Mouse (Mus musculus): ENCODE data around the gene Dppa2. TPM values are rescaled to one million over a fixed set of nuclear protein-coding genes. Genes with fewer than 3 reads are reported as not detected.
"Not testable (repeated sequence)": the region's sequence is repeated elsewhere in the genome, so short reads cannot be mapped to it uniquely, and the experiment has no call there.

Dppa2 gene
- not detected for total RNA-seq (2021)

DNA sequence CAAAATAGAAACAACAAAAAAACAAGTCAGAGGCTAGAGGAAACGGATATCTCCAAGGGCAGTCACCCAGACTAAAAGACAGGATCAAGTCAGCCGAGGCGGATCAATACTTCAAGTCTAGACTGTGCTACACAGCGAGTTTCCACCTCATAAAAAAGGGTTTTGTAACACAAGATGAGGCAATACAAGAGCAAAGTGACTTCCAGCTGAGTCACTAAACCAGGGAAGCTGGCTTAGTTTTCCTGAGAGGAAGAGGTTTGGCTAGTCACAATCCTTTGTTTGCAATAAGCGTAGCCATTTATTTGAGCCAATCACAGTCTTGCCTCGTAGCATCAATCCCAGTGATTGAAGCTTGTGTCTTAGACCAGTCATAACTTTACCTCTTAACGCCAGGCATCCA is at the start of gene Dppa2:
Dppa2 (plus strand) TSS at position 400 of the 400 bp plus-strand sequence.
- intact Hi-C loops (cut with DNase I): no loop called here
- no peak for DNase-seq (ENCODE audit: extremely low spot score in 1 of 2, low spot score in 2 of 2)

DNA sequence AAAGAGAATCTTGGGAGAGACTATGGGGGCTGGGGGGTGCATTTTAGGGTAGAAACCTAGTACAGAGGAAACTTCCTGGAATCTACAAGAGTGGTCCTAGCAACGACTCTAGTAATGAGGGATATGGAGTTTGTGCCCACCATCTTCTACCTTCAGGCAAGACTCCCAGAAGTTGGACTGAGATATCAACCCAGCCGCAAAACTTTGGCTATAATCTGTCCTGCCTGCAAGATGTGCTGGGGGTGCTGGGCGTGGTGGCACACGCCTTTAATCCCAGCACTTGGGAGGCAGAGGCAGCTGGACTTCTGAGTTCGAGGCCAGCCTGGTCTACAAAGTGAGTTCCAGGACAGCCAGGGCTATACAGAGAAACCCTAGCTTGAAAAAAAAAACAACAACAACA is 49.1 kb upstream of the Dppa2 start:
- intact Hi-C loops (cut with DNase I): no loop called here
- no peak for DNase-seq (ENCODE audit: extremely low spot score in 1 of 2, low spot score in 2 of 2)

DNA sequence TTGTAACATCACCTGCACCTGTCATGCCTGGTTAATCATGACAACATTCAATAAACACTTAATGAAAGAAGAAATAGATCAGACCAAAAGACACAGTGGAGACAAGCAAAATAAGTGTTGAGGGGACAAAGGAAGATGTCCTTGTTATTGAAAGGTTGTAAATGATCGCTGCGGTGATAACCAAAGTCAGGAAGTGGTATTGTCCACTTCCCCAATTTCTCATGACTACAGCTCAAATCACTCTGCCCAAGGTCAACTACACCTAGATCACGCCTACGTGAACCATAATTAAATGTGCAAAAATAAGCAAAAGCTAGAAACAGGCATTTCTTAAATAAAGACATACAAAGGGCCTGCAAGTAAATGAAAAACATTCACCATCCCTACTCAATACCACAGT is 44.2 kb upstream of the Dppa2 start:
- DNase-seq (ENCODE audit: extremely low spot score in 1 of 2, low spot score in 2 of 2): no peak
- intact Hi-C loops (cut with DNase I): no loop called here

DNA sequence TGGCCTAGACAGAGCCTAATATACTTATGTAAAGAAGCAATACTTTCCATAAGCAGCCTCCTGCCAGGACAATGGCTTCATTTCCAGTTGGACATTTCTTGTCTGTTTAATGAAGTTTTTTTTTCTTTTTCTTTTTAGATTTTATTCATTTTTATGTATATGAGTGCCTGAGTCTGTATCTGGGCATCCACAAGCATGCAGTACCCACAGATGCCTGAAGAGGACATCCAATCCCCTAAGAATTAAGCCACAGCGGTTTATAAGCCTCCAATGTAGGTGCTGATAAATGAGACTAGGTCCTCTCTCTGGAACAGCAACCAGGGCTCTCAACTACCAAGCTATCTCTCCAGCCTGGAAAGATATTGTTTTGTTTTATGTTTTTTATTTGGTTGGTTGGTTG is 40.8 kb upstream of the Dppa2 start:
- no peak for DNase-seq (ENCODE audit: extremely low spot score in 1 of 2, low spot score in 2 of 2)
- intact Hi-C loops (cut with DNase I): no loop called here

DNA sequence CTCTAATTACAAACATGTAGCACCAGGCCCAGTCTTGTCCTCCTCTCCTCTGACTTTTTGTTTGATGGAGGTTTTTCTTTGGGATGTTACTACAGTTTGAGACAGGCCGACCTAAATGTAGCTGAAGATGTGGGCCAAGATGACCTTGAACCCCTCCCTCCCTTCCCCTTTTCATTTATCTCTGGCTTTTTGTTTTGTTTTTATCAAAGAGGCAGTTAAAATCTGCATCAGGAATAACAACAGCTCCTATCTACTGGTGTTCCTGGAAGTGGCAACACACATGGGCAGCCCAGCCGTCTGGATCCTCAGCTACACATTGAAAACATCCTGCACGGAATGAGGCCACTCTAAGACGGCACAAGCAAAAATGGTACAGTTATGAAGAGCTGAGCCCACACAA is 37.9 kb upstream of the Dppa2 start:
- intact Hi-C loops (cut with DNase I): no loop called here
- no peak for DNase-seq (ENCODE audit: extremely low spot score in 1 of 2, low spot score in 2 of 2)

DNA sequence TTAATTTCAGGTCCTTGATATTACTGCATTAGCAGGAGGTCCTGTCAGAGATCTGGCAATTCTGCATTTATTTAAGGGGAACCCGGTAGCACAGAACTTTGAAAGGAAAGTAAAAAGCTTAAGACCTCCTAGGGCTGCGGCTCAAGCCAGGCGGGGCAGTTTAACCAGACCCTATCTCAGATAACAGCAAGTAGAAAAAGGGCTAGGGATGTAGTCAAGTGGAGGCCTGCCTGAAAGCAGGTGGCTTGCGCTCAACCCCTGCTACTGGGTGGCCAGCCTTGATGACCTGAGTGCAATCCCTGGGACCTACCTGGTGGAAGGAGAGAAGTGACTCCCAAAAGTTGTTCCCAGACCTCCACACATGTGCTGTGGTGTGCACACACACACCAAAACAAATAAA is 26.8 kb upstream of the Dppa2 start:
- DNase-seq (ENCODE audit: extremely low spot score in 1 of 2, low spot score in 2 of 2): no peak
- intact Hi-C loops (cut with DNase I): no loop called here

DNA sequence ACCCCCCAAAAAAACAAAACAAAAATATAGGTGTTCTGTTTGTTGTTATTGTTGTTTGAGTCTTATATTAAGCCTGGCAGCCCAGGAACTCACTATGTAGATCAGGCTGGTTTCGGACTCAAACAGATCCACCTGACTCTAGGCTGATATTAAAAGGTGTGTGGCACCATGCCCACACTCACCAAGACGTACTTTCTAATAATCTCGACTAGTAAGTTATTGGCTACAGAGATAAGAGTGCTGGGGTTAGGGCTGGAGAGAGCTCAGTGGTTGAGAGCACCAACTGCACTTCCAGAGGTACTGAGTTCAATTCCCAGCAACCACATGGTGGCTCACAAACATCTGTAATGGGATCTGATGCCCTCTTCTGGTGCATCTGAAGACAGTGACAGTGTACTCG is 22.8 kb upstream of the Dppa2 start:
- no peak for DNase-seq (ENCODE audit: extremely low spot score in 1 of 2, low spot score in 2 of 2)
- intact Hi-C loops (cut with DNase I): no loop called here

DNA sequence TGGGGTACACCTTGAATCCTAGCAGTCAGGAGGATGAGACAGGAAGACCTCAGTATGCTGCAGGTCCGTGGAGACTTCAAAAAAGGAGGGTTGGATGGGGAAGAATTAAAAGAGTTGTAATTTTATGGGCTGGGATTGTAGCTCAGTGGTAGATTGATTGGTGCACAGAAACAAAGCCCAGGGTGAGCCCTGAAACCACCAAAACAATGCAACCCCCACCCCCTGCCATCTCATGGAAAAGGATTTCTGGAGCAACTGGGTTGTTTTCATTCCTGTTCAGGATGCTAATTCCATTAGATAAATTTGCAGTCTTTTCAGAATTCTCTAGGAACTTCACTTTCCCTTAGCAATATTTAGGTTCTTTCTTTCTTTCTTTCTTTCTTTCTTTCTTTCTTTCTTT is 20.9 kb upstream of the Dppa2 start:
- DNase-seq (ENCODE audit: extremely low spot score in 1 of 2, low spot score in 2 of 2): no peak
- intact Hi-C loops (cut with DNase I): no loop called here

DNA sequence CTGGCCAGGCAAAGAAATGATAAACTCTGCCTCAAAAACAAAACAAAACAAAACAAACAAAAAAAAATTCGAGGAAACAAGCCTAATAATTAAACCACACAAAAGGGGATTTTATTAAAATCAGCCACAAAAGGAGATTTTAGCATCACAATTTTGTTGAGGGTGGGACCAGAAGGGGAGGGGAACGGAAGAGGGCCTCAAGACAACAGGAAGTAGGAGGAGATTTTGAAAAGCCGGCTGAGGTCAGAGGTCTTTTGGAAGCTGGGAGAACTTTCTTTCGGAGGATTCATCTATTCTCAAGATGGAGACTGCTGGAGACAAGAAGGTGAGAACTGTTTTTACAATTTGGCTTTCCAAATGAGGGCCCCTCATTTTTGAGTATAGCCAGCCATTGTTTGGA is 20.2 kb upstream of the Dppa2 start, which contains the start of gene Dppa4:
Dppa4 (plus strand) TSS at position 217 of the 400 bp plus-strand sequence.
- intact Hi-C loops (cut with DNase I): no loop called here

DNA sequence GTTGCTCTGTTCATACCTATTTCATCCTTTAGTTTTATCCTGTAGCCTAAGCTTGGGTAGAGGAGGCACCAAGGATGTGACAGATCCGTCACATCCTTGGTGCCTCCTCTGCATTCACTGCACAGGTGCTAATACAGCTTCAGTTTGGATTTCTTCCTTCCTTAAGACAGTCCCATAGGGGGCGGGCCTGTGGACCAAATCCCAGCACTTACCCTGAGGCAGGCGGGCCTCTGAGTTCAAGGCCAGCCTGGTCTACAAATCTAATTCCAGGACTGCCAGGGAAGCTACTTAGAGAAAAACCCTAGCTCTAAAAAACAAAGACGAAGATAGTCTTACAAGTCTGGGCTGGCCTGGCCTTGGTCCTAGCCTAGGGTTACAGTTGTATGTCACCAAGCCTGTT is 18.2 kb upstream of the Dppa2 start:
- intact Hi-C loops (cut with DNase I): no loop called here
- no peak for DNase-seq (ENCODE audit: extremely low spot score in 1 of 2, low spot score in 2 of 2)

More for the DNA sequence above, 20.2 kb upstream of the Dppa2 start, which contains the start of gene Dppa4:
- DNase-seq (ENCODE audit: extremely low spot score in 1 of 2, low spot score in 2 of 2): no peak

DNA sequence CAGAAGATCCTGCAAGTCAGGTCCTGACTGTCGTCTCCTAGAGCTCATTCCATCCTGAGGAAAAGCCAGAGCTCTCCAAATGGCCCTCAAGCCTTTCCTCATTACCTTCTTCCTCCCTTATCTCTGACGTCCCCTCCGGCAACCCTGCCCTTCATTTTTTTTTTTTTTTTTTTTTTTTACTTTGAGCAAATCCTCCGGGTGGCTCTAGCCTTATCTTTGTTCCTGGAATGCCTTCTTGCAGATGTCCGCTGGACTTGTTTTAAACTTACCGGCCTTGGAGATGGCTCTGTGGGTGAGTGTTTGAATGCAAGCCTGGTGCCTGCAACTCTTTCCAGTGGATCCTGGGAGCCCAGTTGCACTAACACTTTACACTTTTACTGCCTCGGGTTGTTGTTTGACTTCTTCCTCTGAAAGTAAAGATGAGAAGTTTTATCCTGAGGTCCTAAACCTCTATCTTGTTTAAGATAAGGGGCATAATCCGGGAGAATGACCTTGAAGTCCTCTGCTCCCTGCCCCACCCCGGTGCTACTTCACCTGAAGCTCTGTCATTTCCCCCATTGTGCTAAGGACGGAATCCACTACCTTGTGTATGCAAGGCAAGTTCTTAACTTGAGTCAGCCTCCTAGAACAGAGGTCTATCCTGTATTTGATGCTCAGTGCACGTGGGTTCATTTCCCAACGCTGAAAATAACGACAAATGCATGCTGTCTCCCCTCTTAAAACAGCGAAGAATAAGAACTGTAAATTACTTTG is 6.1 kb upstream of the Dppa2 start:
- no peak for DNase-seq (ENCODE audit: extremely low spot score in 1 of 2, low spot score in 2 of 2)
- intact Hi-C loops (cut with DNase I): no loop called here

DNA sequence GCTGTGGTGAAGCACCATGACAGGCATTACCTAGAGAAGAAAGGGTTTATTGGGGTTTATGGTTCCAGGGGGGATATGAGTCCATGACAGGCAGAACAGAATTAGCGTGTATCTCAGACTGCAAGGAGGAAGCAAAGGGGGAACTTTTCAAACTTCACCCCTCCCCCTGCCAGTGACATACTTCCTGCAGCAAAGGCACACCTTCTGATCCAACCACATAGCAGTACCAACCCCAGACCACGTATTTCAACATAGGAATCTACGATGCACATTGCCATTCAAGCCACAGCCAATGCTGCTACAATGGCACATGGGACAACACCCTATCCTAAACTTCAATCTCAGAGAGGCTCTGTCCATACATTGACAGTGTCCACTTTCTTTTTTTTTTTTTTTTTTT is 3.8 kb upstream of the Dppa2 start:
- intact Hi-C loops (cut with DNase I): no loop called here
- DNase-seq (ENCODE audit: extremely low spot score in 1 of 2, low spot score in 2 of 2): no peak

DNA sequence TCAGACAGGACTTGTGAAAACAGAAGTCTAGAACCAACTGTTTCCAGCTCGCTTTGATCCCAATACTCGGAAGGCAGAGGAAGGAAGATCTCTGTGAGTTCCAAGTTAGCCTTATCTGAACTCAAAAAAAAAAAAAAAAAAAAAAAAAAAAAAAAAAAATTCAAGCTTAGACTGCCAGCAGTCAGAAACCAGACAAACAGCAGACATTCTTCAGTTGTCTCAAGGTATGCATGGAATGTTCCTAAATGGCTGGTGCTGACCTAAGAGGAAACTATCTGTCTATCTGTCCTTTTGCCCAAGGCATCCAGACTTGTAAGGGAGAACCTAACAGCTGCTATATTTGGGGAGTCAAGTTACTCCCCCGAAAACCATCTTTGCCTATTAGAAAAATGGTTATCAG is 275 bp downstream of the Dppa2 start:
- intact Hi-C loops (cut with DNase I): no loop called here
- no peak for DNase-seq (ENCODE audit: extremely low spot score in 1 of 2, low spot score in 2 of 2)

DNA sequence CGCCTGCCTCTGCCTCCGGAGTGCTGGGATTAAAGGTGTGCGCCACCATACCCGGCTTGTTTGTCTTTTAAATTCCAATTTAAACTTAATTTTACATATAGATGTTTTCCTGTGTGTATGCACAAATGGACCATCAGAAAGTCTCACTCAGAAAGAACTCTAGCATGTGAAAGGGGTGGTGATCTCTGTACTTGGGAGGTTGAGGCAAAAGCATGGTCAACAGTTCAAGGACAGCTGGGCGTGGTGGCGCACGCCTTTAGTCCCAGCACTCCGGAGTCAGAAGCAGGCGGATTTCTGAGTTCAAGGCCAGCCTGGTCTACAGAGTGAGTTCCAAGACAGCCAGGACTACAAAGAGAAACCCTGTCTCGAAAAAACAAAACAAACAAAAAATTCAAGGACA is 5.2 kb downstream of the Dppa2 start:
- DNase-seq (ENCODE audit: extremely low spot score in 1 of 2, low spot score in 2 of 2); intact Hi-C loops (cut with DNase I): not testable (repeated sequence)

DNA sequence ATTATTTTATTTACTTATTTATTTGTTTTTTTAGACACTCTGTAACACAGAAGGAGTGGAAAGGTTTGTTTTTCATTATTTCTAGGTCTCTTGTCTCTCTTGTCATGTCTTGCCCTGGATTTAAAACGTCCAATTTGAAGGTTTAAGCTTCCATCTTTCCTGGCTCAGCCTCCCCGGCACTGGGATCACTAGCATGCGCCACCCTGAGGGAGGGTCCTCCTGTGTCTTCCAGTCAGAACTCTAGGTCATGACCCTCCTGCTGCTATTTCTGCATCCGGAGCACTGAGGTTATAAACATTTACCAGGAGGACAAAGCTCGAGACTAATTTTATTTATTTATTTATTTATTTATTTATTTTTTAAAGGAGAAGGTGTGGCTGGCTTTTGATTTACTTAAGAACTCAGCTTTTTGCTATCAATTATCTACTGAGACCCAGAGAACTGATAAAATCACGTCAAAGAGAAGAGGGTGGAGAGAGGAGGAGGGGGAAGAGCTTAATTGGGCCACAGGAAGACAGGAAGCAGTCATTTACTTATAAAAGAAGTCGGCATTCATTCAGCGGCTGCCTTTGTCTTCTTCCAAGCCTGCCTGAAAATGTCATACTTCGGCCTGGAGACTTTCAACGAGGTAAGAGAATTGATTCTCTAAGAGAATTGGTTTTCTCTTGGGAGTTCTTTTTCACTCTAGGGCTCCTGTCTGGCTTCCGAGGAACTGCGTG is 6.4 kb downstream of the Dppa2 start:
- intact Hi-C loops (cut with DNase I): no loop called here
- DNase-seq (ENCODE audit: extremely low spot score in 1 of 2, low spot score in 2 of 2): no peak

DNA sequence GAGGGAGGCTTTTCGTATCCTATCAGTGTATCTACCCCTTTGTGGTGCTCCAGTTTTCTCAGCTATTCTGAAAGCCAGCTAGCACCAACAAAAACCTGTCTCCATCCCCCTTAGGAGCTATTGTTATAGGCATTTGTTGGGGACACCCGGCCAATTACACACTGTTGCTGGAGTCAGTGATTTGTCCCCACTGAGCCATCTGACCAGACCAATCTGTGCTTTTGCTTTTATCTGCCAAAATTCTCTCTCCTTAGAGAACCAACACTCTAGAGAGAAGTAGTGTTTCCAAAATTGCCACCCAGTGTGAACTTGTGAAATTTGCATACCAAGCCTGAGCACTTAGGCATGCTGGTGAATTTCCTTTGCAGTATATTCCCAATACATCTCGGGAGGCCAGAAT is 11.6 kb downstream of the Dppa2 start:
- intact Hi-C loops (cut with DNase I): no loop called here
- DNase-seq (ENCODE audit: extremely low spot score in 1 of 2, low spot score in 2 of 2): no peak

DNA sequence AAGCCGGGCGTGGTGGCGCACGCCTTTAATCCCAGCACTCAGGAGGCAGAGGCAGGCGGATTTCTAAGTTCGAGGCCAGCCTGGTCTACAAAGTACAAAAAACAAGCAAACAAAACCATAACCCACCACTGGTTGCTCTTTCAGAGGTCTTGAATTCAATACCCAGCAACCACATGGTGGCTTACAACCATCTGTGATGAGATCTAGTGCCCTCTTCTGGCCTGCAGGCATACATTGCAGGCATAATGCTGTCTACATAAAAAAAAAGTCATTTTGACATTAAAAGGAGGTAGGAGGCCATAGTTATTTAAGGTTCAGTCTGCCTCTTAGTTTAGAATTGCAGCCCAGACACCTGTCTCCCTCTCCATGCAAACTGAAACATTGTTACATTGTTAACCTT is 17.1 kb downstream of the Dppa2 start:
- intact Hi-C loops (cut with DNase I): no loop called here
- DNase-seq (ENCODE audit: extremely low spot score in 1 of 2, low spot score in 2 of 2): no peak

DNA sequence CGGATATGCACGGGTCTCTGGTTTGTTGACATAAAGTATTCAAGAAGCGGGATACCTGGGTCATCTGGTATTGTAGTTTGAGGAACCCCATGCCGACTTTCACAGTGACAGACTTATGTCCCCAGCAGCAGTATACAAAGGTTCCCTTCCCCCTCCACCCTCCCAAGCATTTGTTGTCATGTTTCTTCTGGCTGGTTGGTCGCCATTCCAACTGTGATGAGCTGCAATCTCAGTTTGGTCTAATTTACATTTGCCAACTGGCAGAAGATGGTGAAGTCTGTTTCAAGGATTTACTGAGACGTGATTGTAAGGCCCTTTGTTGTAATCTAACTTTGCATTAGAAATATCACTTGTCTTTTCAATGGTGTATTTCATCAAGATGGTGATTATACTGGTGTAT is 19.4 kb downstream of the Dppa2 start:
- DNase-seq (ENCODE audit: extremely low spot score in 1 of 2, low spot score in 2 of 2): no peak
- intact Hi-C loops (cut with DNase I): no loop called here

DNA sequence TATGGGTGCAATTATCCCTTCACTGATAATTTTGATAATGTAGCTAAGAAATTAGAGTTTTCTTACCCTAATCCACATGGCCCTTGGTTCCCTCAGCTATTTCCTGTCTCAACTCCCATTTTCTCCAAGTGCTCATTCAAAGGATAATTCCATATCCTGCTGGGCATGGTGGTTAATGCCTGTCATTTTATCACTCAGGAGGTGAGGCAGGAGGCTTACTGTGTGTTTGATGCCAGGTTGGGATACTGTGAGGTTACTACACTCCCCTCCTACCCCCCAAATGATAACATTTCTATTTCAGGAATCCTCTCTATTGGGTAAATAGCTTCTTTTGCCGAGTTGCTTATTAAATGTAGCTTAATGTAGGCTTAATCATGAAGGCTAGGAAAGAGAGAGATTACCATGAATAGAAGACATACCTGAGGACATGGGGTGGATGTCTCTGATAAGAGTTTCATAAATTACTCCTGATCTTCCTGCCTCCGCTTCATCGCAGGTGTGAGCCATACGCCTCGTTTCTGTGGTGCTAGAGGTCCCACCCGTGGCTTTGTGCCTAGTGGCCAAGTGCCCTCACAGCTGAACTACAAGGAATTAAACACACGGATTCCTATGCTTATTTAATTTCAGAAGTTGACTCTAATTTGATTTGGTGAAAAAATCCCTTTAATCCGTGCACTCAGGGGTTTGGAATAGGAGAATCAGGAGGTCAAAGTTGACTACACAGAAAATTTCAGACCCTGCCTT is 20.1 kb downstream of the Dppa2 start:
- no peak for DNase-seq (ENCODE audit: extremely low spot score in 1 of 2, low spot score in 2 of 2)
- intact Hi-C loops (cut with DNase I): no loop called here

DNA sequence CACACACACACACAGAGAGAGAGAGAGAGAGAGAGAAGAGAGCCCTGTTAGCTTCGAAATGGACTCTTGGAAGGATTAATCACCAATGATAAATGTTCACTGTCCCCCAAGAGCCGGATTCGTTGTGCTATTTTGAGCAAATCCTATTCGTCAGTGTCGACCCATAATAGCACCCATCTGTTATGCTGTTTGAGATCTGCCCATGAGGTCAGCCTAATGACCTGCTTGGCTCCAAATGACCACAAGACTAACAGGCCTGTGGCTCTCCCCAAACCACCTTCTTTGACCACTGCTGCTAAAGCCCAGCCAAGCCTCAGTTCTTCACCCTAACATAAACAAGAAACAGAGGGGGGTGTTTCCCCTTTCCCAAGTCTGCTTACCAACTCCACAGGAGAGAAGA is 23.2 kb downstream of the Dppa2 start:
- no peak for DNase-seq (ENCODE audit: extremely low spot score in 1 of 2, low spot score in 2 of 2)
- intact Hi-C loops (cut with DNase I): no loop called here

All from left cerebral cortex, postnatal 10 days (tissue).